Mouse (Mus musculus) erythroblast, embryonic 14.5 days (primary cell): ENCODE measurements at regions not wholly inside any gene's neighbourhood (a gene's known extent, or its start where the extent isn't known, plus 50 kb on each side); places are given as distances from the start of the nearest gene placed in this dataset.

Experiments
- GATA1 ChIP-seq: IDR thresholded peaks from 2 replicates; pipeline ENCODE4 v1.6.1; 2012; ENCODE audit warnings: low read length, inconsistent platforms, mixed read lengths
- TAL1 ChIP-seq: IDR thresholded peaks from 3 replicates; pipeline ENCODE4 v1.6.1; 2012; ENCODE audit warnings: low read length, inconsistent platforms, mixed read lengths

- TF ChIP-seq GATA1: no peak
- no peak for TF ChIP-seq TAL1
Observed at GRCm38 (mm10) chr14:27558794-27559491, 50.7 kb upstream of the Ccdc66 start.
